Comparison of ENCODE assay signal across 8 mouse cellular contexts in the genomic region with DNA sequence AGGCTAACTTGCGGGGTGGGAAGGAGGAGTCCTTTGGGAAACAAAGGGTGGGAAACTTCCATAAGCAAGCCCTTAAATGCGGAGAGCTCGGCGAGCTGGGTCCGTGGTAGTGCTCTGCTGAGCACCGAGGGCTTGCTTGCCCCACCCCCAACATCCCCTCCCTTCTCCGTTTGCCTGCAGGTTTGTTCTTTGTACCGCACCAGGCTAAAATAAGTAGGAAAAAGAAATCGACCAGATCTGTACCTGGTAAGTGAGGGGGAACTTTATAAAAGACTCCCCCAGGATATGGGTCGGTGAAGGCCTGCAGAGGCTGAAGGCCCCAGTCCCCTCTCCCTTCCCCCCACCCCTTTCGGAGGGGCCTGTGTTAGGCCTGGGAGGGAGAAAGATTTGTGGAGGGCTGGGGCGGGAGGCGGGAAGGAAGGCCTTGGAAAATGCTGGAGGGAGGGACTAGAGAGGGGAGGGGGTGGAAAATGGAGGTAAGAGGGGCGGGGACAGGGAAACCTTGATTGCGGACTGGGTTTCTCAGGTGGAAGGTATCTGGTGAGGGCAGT. TPM values are rescaled to one million over a fixed set of nuclear protein-coding genes. Genes with fewer than 3 reads are reported as not detected.
A peak's percentile ranks its signal among the peaks of the same experiment; 100 is the strongest.
DNase-seq lines count a peak whose midpoint lies in the region; ATAC-seq and TF ChIP-seq lines count a peak whose summit lies in the region.

No protein-coding gene starts in this region.

- H3K27me3 ChIP-seq in thymus, adult 2 months (ENCODE audit: control insufficient read depth, insufficient read depth, low read length) = no peaks in the 10 kb centered on the region
- H3K27me3 ChIP-seq in kidney, adult 2 months (replicated peaks; ENCODE audit: control insufficient read depth, insufficient read depth, low read length) = no peaks in the 10 kb centered on the region
- no peaks in the 10 kb centered on the region for H3K27me3 ChIP-seq in lung, embryonic 15.5 days

- peak; percentile 11 for DNase-seq in thymus, adult 2 months
- no peak for DNase-seq in thymus, adult 18-20 months
- peak; percentile 25 for DNase-seq in cerebellum, adult 9-10 months
- peak; percentile 3 to 15 for DNase-seq in heart, adult 18-20 months
- DNase-seq in kidney, adult 2 months = peak; percentile 12
- DNase-seq in retina, embryonic 14.5 days (ENCODE audit: low spot score) = peak; percentile 27

- no peak for TF ChIP-seq POLR2A in thymus, adult 2 months (IDR thresholded peaks at IDR 0.05; ENCODE audit: control insufficient read depth, extremely low read depth, insufficient read depth, low read length, poor library complexity)
- no peak for TF ChIP-seq POLR2A in kidney, adult 2 months (IDR thresholded peaks at IDR 0.05; ENCODE audit: low read depth, low read length)

- no peaks in the 10 kb centered on the region for H3K36me3 ChIP-seq in thymus, adult 2 months (ENCODE audit: control insufficient read depth, insufficient read depth, low read length)
- no peaks in the 10 kb centered on the region for H3K36me3 ChIP-seq in kidney, adult 2 months (ENCODE audit: control insufficient read depth, insufficient read depth, low read length)
- peaks cover 6% of the 10 kb centered on the region; the same call in 1 of the 2 replicates for H3K36me3 ChIP-seq in lung, embryonic 15.5 days

- no peak overlapping the region for H3K27ac ChIP-seq in thymus, adult 2 months (ENCODE audit: control insufficient read depth, insufficient read depth, low read length)
- H3K27ac ChIP-seq in kidney, adult 2 months (ENCODE audit: insufficient read depth, low read depth, low read length) = peak overlapping the region; percentile 29
- peak overlapping the region; percentile 84 for H3K27ac ChIP-seq in lung, embryonic 15.5 days

- no peaks in the 10 kb centered on the region for H3K9me3 ChIP-seq in lung, embryonic 15.5 days

- H3K4me1 ChIP-seq in thymus, adult 2 months (replicated peaks; ENCODE audit: control insufficient read depth, insufficient read depth, low read length) = no peaks in the 10 kb centered on the region
- no peaks in the 10 kb centered on the region for H3K4me1 ChIP-seq in kidney, adult 2 months (ENCODE audit: control insufficient read depth, insufficient read depth, low read length)
- H3K4me1 ChIP-seq in lung, embryonic 15.5 days = peaks cover 4% of the 10 kb centered on the region; the same call in 1 of the 2 replicates

- H3K4me2 ChIP-seq in lung, embryonic 15.5 days = peak overlapping the region; percentile 49

- peak; percentile 80 for ATAC-seq in lung, embryonic 15.5 days (ENCODE audit: borderline replicate concordance, extremely low read depth, low FRiP score, low TSS enrichment)
- no peak for ATAC-seq in granulocyte monocyte progenitor cell, adult 5-6 weeks (replicated peaks; ENCODE audit: poor library complexity, severe bottlenecking)

- H3K4me3 ChIP-seq in thymus, adult 2 months (ENCODE audit: control insufficient read depth, insufficient read depth, low read length) = peak overlapping the region; percentile 54
- H3K4me3 ChIP-seq in kidney, adult 2 months (ENCODE audit: insufficient read depth, low read depth, low read length) = peak overlapping the region; percentile 45
- H3K4me3 ChIP-seq in lung, embryonic 15.5 days = peak overlapping the region; percentile 54

- TF ChIP-seq CTCF in thymus, adult 2 months (IDR thresholded peaks at IDR 0.05; ENCODE audit: borderline replicate concordance, control insufficient read depth, extremely low read depth, insufficient read depth, low read length, poor library complexity) = no peak
- no peak for TF ChIP-seq CTCF in kidney, adult 2 months (conservative IDR thresholded peaks at IDR 0.05; ENCODE audit: insufficient read depth, insufficient read length, low read depth, low read length)

- 11% methylated on average over 14 of the region's 15 CpGs for WGBS in thymus, adult 2 months
- WGBS in kidney, adult 2 months = 3% methylated on average over 13 of the region's 15 CpGs
- WGBS in lung, embryonic 15.5 days = 16% methylated on average over 14 of the region's 15 CpGs

- peak overlapping the region; percentile 54 for H3K9ac ChIP-seq in lung, embryonic 15.5 days

RNA-seq across cellular contexts. Expression of a gene that starts 0.7 kb away (rescaled TPM):
- 4.6 and 7.7 TPM in 2 replicates for polyA plus RNA-seq in thymus, adult 2 months (2012; rRNA removed)
- total RNA-seq in heart, adult 18-20 months (2021) = 10 to 100 TPM; 24.0 to 26.9 TPM
- polyA plus RNA-seq in kidney, adult 2 months (2012; rRNA removed) = 11.9 and 25.6 TPM in 2 replicates
- polyA plus RNA-seq in lung, embryonic 15.5 days (2015; fragmentation: Nextera tagmentation; extraction: Ambion mirVana) = 621 and 638 TPM in 2 replicates
- 99.9 and 102 TPM in 2 replicates for total RNA-seq in granulocyte monocyte progenitor cell, adult 5-6 weeks (2014; fragmentation: Nextera tagmentation)
- 187 and 225 TPM in 2 replicates for total RNA-seq in granulocyte monocyte progenitor cell, adult 5-6 weeks (2017)

RNA-seq across cellular contexts. Expression of a gene that starts 24.5 kb away (rescaled TPM):
- polyA plus RNA-seq in thymus, adult 2 months (2012; rRNA removed) = 46.3 and 55.0 TPM in 2 replicates
- total RNA-seq in heart, adult 18-20 months (2021) = 10 to 100 TPM in 1 of 2 experiments, 1 to 10 TPM in 1; 6.0 to 10.9 TPM
- 41.5 and 51.1 TPM in 2 replicates for polyA plus RNA-seq in kidney, adult 2 months (2012; rRNA removed)
- 432 and 477 TPM in 2 replicates for polyA plus RNA-seq in lung, embryonic 15.5 days (2015; fragmentation: Nextera tagmentation; extraction: Ambion mirVana)
- 141 and 154 TPM in 2 replicates for total RNA-seq in granulocyte monocyte progenitor cell, adult 5-6 weeks (2014; fragmentation: Nextera tagmentation)
- 87.5 and 104 TPM in 2 replicates for total RNA-seq in granulocyte monocyte progenitor cell, adult 5-6 weeks (2017)

RNA-seq across cellular contexts. Expression of a gene that starts 30.3 kb away (rescaled TPM):
- polyA plus RNA-seq in thymus, adult 2 months (2012; rRNA removed) = 1.5 and 2.1 TPM in 2 replicates
- 1 to 10 TPM; 3.0 to 4.7 TPM for total RNA-seq in heart, adult 18-20 months (2021)
- 4.4 and 6.3 TPM in 2 replicates for polyA plus RNA-seq in kidney, adult 2 months (2012; rRNA removed)
- 85.4 and 99.2 TPM in 2 replicates for polyA plus RNA-seq in lung, embryonic 15.5 days (2015; fragmentation: Nextera tagmentation; extraction: Ambion mirVana)
- 1.8 TPM in 1 of 2 replicates, not detected in the other for total RNA-seq in granulocyte monocyte progenitor cell, adult 5-6 weeks (2014; fragmentation: Nextera tagmentation)
- total RNA-seq in granulocyte monocyte progenitor cell, adult 5-6 weeks (2017) = 2.0 TPM in 1 of 2 replicates, not detected in the other

RNA-seq across cellular contexts. Expression of a gene that starts 31.0 kb away (rescaled TPM):
- polyA plus RNA-seq in thymus, adult 2 months (2012; rRNA removed) = not detected in 2 replicates
- total RNA-seq in heart, adult 18-20 months (2021) = 1 to 10 TPM in 1 of 2 experiments, under 1 TPM in 1; 0.82 to 1.3 TPM
- polyA plus RNA-seq in kidney, adult 2 months (2012; rRNA removed) = not detected in 2 replicates
- 1.5 and 3.8 TPM in 2 replicates for polyA plus RNA-seq in lung, embryonic 15.5 days (2015; fragmentation: Nextera tagmentation; extraction: Ambion mirVana)
- not detected in 2 replicates for total RNA-seq in granulocyte monocyte progenitor cell, adult 5-6 weeks (2014; fragmentation: Nextera tagmentation)
- not detected in 2 replicates for total RNA-seq in granulocyte monocyte progenitor cell, adult 5-6 weeks (2017)

RNA-seq across cellular contexts. Expression of a gene that starts 41.9 kb away (rescaled TPM):
- 0.12 TPM in 1 of 2 replicates, not detected in the other for polyA plus RNA-seq in thymus, adult 2 months (2012; rRNA removed)
- under 1 TPM in 1 of 2 experiments, not detected in 1; 0.67 TPM for total RNA-seq in heart, adult 18-20 months (2021)
- polyA plus RNA-seq in kidney, adult 2 months (2012; rRNA removed) = 0.20 and 0.39 TPM in 2 replicates
- polyA plus RNA-seq in lung, embryonic 15.5 days (2015; fragmentation: Nextera tagmentation; extraction: Ambion mirVana) = 3.3 and 3.5 TPM in 2 replicates
- not detected in 2 replicates for total RNA-seq in granulocyte monocyte progenitor cell, adult 5-6 weeks (2014; fragmentation: Nextera tagmentation)
- not detected in 2 replicates for total RNA-seq in granulocyte monocyte progenitor cell, adult 5-6 weeks (2017)

Comparison
In these comparisons a context has a peak if more than half of its experiments do, and no peak if none do; other contexts are left out.
1. DNase-seq: peak in thymus, adult 2 months (single experiment), cerebellum, adult 9-10 months (single experiment), heart, adult 18-20 months (2 of 2), kidney, adult 2 months (single experiment) and retina, embryonic 14.5 days (single experiment); none in thymus, adult 18-20 months (0 of 2).
2. RNA of a gene that starts 0.7 kb away (polyA plus RNA-seq): 621 to 638 TPM in lung, embryonic 15.5 days; 11.9 to 25.6 TPM in kidney, adult 2 months and 4.6 to 7.7 TPM in thymus, adult 2 months; every median in the first group is over 10 times any median in the second.
3. RNA of a gene that starts 30.3 kb away (polyA plus RNA-seq): 85.4 to 99.2 TPM in lung, embryonic 15.5 days; 4.4 to 6.3 TPM in kidney, adult 2 months and 1.5 to 2.1 TPM in thymus, adult 2 months; every median in the first group is over 10 times any median in the second.
4. Peak in every context shown above with its lines, with median percentiles within 50 percentile points of each other: H3K4me3 ChIP-seq.